Mouse (Mus musculus): Measurements from ENCODE around the gene Meltf. TPM values are rescaled to one million over a fixed set of nuclear protein-coding genes. Genes with fewer than 3 reads are reported as not detected.
A peak's percentile ranks its signal among the peaks of the same experiment; 100 is the strongest.

The Meltf gene
- polyA plus RNA-seq, 1 experiment: not detected

GRCm38 (mm10) chr16:31932255-31932654 lies 53.6 kb downstream of the Meltf start:
- Histone ChIP-seq H3K4me3 (ENCODE audit: insufficient read depth, poor library complexity, severe bottlenecking) (no peak overlapping the region), H3K79me3 (ENCODE audit: low read depth) (no peaks in the 10 kb centered on the region), H3K36me3 (ENCODE audit: control insufficient read depth, insufficient read depth) (no peaks in the 10 kb centered on the region), H3ac (ENCODE audit: control insufficient read depth, insufficient read length, low read depth) (no peak overlapping the region), H3K79me2 (ENCODE audit: control insufficient read depth, insufficient read depth) (no peaks in the 10 kb centered on the region), H3K27me3 (ENCODE audit: control insufficient read depth, insufficient read depth, insufficient read length) (peaks cover 14% of the 10 kb centered on the region)
- no peak for TF ChIP-seq MYOD1 (IDR thresholded peaks at IDR 0.05; ENCODE audit: control insufficient read depth, insufficient read length, low read depth)
- no peak for TF ChIP-seq USF1 (IDR thresholded peaks at IDR 0.05; ENCODE audit: low read depth)
- TF ChIP-seq CTCF (IDR thresholded peaks at IDR 0.05; ENCODE audit: control insufficient read depth, insufficient read depth, insufficient read length): no peak
- TF ChIP-seq MYOG (IDR thresholded peaks at IDR 0.05; ENCODE audit: control insufficient read depth, extremely low read depth, insufficient read length): no peak
- no peak for TF ChIP-seq MAX (IDR thresholded peaks at IDR 0.05)
- TF ChIP-seq FOSL1 (IDR thresholded peaks at IDR 0.05; ENCODE audit: insufficient read depth, low read length, poor library complexity, severe bottlenecking): no peak
- TF ChIP-seq CEBPB (IDR thresholded peaks at IDR 0.05; ENCODE audit: low read depth): no peak

- Histone ChIP-seq H3K27me3 (ENCODE audit: control insufficient read depth, insufficient read depth, insufficient read length) (peaks cover 14% of the 10 kb centered on the region), H3K79me2 (ENCODE audit: control insufficient read depth, insufficient read depth) (no peaks in the 10 kb centered on the region), H3ac (ENCODE audit: control insufficient read depth, insufficient read length, low read depth) (peak overlapping the region; percentile 64), H3K79me3 (ENCODE audit: low read depth) (no peaks in the 10 kb centered on the region), H3K4me3 (ENCODE audit: insufficient read depth, poor library complexity, severe bottlenecking) (no peak overlapping the region), H3K36me3 (ENCODE audit: control insufficient read depth, insufficient read depth) (no peaks in the 10 kb centered on the region)
- TF ChIP-seq CEBPB (IDR thresholded peaks at IDR 0.05; ENCODE audit: low read depth) (peak; percentile 24), CTCF (IDR thresholded peaks at IDR 0.05; ENCODE audit: control insufficient read depth, insufficient read depth, insufficient read length) (peak; percentile 87), FOSL1 (IDR thresholded peaks at IDR 0.05; ENCODE audit: insufficient read depth, low read length, poor library complexity, severe bottlenecking) (no peak)
Measured at GRCm38 (mm10) chr16:31932840-31933697, 54.5 kb downstream of the Meltf start.

GRCm38 (mm10) chr16:31933751-31934549 lies 55.3 kb downstream of the Meltf start, which contains the start of gene Pigz:
Gene Pigz (plus strand): TSS chr16:31933851.
- no peaks in the 10 kb centered on the region for H3K79me3 ChIP-seq (ENCODE audit: low read depth)
- H3K79me2 ChIP-seq (ENCODE audit: control insufficient read depth, insufficient read depth): no peaks in the 10 kb centered on the region
- no peak for TF ChIP-seq CEBPB (IDR thresholded peaks at IDR 0.05; ENCODE audit: low read depth)
- no peak for TF ChIP-seq CTCF (IDR thresholded peaks at IDR 0.05; ENCODE audit: control insufficient read depth, insufficient read depth, insufficient read length)
- no peak for TF ChIP-seq FOSL1 (IDR thresholded peaks at IDR 0.05; ENCODE audit: insufficient read depth, low read length, poor library complexity, severe bottlenecking)
- TF ChIP-seq MYOG (IDR thresholded peaks at IDR 0.05; ENCODE audit: control insufficient read depth, extremely low read depth, insufficient read length): no peak
- TF ChIP-seq USF1 (IDR thresholded peaks at IDR 0.05; ENCODE audit: low read depth): no peak
- TF ChIP-seq MAX (IDR thresholded peaks at IDR 0.05): no peak
- no peak for TF ChIP-seq MYOD1 (IDR thresholded peaks at IDR 0.05; ENCODE audit: control insufficient read depth, insufficient read length, low read depth)
- no peak within 1 kb of the TSS for H3K4me3 ChIP-seq (ENCODE audit: insufficient read depth, poor library complexity, severe bottlenecking)
- H3K36me3 ChIP-seq (ENCODE audit: control insufficient read depth, insufficient read depth): no peaks in the 10 kb centered on the region
- peak within 1 kb of the TSS; percentile 64 for H3ac ChIP-seq (ENCODE audit: control insufficient read depth, insufficient read length, low read depth)
- peaks cover 14% of the 10 kb centered on the region for H3K27me3 ChIP-seq (ENCODE audit: control insufficient read depth, insufficient read depth, insufficient read length)

- Histone ChIP-seq H3ac (ENCODE audit: control insufficient read depth, insufficient read length, low read depth) (no peak overlapping the region), H3K79me3 (ENCODE audit: low read depth) (no peaks in the 10 kb centered on the region), H3K4me3 (ENCODE audit: insufficient read depth, poor library complexity, severe bottlenecking) (no peak overlapping the region), H3K27me3 (ENCODE audit: control insufficient read depth, insufficient read depth, insufficient read length) (peaks cover 14% of the 10 kb centered on the region), H3K79me2 (ENCODE audit: control insufficient read depth, insufficient read depth) (no peaks in the 10 kb centered on the region), H3K36me3 (ENCODE audit: control insufficient read depth, insufficient read depth) (no peaks in the 10 kb centered on the region)
- no peak for TF ChIP-seq FOSL1 (IDR thresholded peaks at IDR 0.05; ENCODE audit: insufficient read depth, low read length, poor library complexity, severe bottlenecking)
- TF ChIP-seq USF1 (IDR thresholded peaks at IDR 0.05; ENCODE audit: low read depth): no peak
- TF ChIP-seq MAX (IDR thresholded peaks at IDR 0.05): no peak
- no peak for TF ChIP-seq MYOD1 (IDR thresholded peaks at IDR 0.05; ENCODE audit: control insufficient read depth, insufficient read length, low read depth)
- TF ChIP-seq CEBPB (IDR thresholded peaks at IDR 0.05; ENCODE audit: low read depth): no peak
- TF ChIP-seq MYOG (IDR thresholded peaks at IDR 0.05; ENCODE audit: control insufficient read depth, extremely low read depth, insufficient read length): no peak
- TF ChIP-seq CTCF (IDR thresholded peaks at IDR 0.05; ENCODE audit: control insufficient read depth, insufficient read depth, insufficient read length): no peak
Measured at GRCm38 (mm10) chr16:31934550-31935010, 56.0 kb downstream of the Meltf start.

GRCm38 (mm10) chr16:31935091-31935979 lies 56.7 kb downstream of the Meltf start:
- peaks cover 14% of the 10 kb centered on the region for H3K27me3 ChIP-seq (ENCODE audit: control insufficient read depth, insufficient read depth, insufficient read length)
- no peak overlapping the region for H3ac ChIP-seq (ENCODE audit: control insufficient read depth, insufficient read length, low read depth)
- H3K4me3 ChIP-seq (ENCODE audit: insufficient read depth, poor library complexity, severe bottlenecking): no peak overlapping the region
- H3K79me3 ChIP-seq (ENCODE audit: low read depth): no peaks in the 10 kb centered on the region
- H3K79me2 ChIP-seq (ENCODE audit: control insufficient read depth, insufficient read depth): no peaks in the 10 kb centered on the region
- no peak for TF ChIP-seq FOSL1 (IDR thresholded peaks at IDR 0.05; ENCODE audit: insufficient read depth, low read length, poor library complexity, severe bottlenecking)
- TF ChIP-seq CEBPB (IDR thresholded peaks at IDR 0.05; ENCODE audit: low read depth): no peak
- TF ChIP-seq CTCF (IDR thresholded peaks at IDR 0.05; ENCODE audit: control insufficient read depth, insufficient read depth, insufficient read length): no peak
- no peak for TF ChIP-seq MYOG (IDR thresholded peaks at IDR 0.05; ENCODE audit: control insufficient read depth, extremely low read depth, insufficient read length)
- TF ChIP-seq MAX (IDR thresholded peaks at IDR 0.05): no peak
- TF ChIP-seq USF1 (IDR thresholded peaks at IDR 0.05; ENCODE audit: low read depth): no peak
- TF ChIP-seq MYOD1 (IDR thresholded peaks at IDR 0.05; ENCODE audit: control insufficient read depth, insufficient read length, low read depth): no peak
- no peaks in the 10 kb centered on the region for H3K36me3 ChIP-seq (ENCODE audit: control insufficient read depth, insufficient read depth)

Data from C2C12 (cell line).